Mouse (Mus musculus) testis, adult 2 months (tissue): ENCODE results near the gene Fez1. TPM values are rescaled to one million over a fixed set of nuclear protein-coding genes. Genes with fewer than 3 reads are reported as not detected.

Source experiments
- H3K27ac ChIP-seq: fragments of 200-500 bp; 2 replicates; pipeline ENCODE4 v1.5.1; 2012; ENCODE audit warnings: low read depth, low read length; ENCODE audit not compliant: control insufficient read depth, insufficient read depth
- H3K27me3 ChIP-seq: fragments of 200-500 bp; 2 replicates; pipeline ENCODE4 v1.6.1; 2012; ENCODE audit warnings: mild to moderate bottlenecking, low read length, moderate library complexity; ENCODE audit not compliant: control insufficient read depth, insufficient read depth
- H3K36me3 ChIP-seq: fragments of 200-500 bp; 2 replicates; pipeline ENCODE4 v1.6.1; 2012; ENCODE audit warnings: mild to moderate bottlenecking, low read length; ENCODE audit not compliant: control insufficient read depth, insufficient read depth
- H3K4me1 ChIP-seq: fragments of 200-500 bp; 2 replicates; pipeline ENCODE4 v1.6.1; 2012; ENCODE audit warnings: low read length; ENCODE audit not compliant: control insufficient read depth, insufficient read depth
- H3K4me3 ChIP-seq: fragments of 200-500 bp; 2 replicates; pipeline ENCODE4 v1.5.1; 2012; ENCODE audit warnings: low read depth, mild to moderate bottlenecking, low read length, moderate library complexity, mixed read lengths; ENCODE audit not compliant: control insufficient read depth
- CTCF ChIP-seq: fragments of 200-500 bp; IDR thresholded peaks from 2 replicates; pipeline ENCODE4 v1.5.1; 2012; ENCODE audit warnings: low read depth, mild to moderate bottlenecking, inconsistent platforms, low read length, moderate library complexity; ENCODE audit not compliant: control insufficient read depth, insufficient read depth, insufficient replicate concordance
- POLR2A ChIP-seq: fragments of 200-500 bp; IDR thresholded peaks from 2 replicates; pipeline ENCODE4 v1.6.1; 2012; ENCODE audit warnings: low read depth, mild to moderate bottlenecking, inconsistent platforms, low read length, moderate library complexity; ENCODE audit not compliant: control insufficient read depth
- polyA plus RNA-seq: library from polyadenylated mRNA; depleted of rRNA; stranded (reverse); fragments of >200 nt; gene quantifications from 2 replicates; pipeline ENCODE4 v1.2.3, GENCODE M21; 2012; rRNA removed

Gene Fez1
- 5.7 and 7.0 TPM in 2 replicates for polyA plus RNA-seq

GRCm38 (mm10) chr9:36821644-36822000, at the start of gene Fez1:
Gene Fez1, plus strand, starts transcription at chr9:36821864.
- H3K27me3 ChIP-seq = no peaks in the 10 kb centered on the region
- H3K27ac ChIP-seq = peak within 1 kb of the TSS; percentile 3; the same call in 1 of the 2 replicates
- peak within 1 kb of the TSS; percentile 46 for H3K4me3 ChIP-seq
- no peaks in the 10 kb centered on the region for H3K36me3 ChIP-seq
- no peak for TF ChIP-seq CTCF
- no peak for TF ChIP-seq POLR2A
- H3K4me1 ChIP-seq = peaks cover 6% of the 10 kb centered on the region

DNA sequence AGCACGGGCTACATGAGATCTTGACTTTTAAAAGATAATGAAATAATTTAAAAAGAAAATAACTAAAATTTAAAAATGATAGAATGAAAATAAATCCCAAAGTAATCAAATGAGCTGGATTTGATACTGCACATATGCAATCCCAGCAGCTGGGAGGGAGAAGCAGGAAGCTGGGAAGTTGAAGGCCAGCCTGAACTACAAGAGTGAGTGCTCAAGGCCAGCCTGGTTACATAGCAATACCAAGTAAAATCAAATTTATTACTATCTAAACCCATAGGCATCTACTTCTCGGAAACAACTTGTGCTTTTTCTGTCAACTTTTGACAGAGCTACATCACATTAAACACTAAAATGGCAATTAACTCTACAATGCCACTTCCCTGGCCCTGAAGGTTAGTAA, 37.7 kb upstream of the Fez1 start:
- H3K36me3 ChIP-seq = no peaks in the 10 kb centered on the region
- H3K27ac ChIP-seq = no peak overlapping the region
- H3K4me3 ChIP-seq = no peak overlapping the region
- H3K4me1 ChIP-seq = no peaks in the 10 kb centered on the region
- no peak for TF ChIP-seq CTCF
- no peak for TF ChIP-seq POLR2A
- H3K27me3 ChIP-seq = no peaks in the 10 kb centered on the region

- Histone ChIP-seq H3K4me3 (no peak overlapping the region), H3K36me3 (no peaks in the 10 kb centered on the region), H3K27me3 (no peaks in the 10 kb centered on the region), H3K4me1 (peaks cover 4% of the 10 kb centered on the region; the same call in 1 of the 2 replicates), H3K27ac (no peak overlapping the region)
- TF ChIP-seq CTCF (no peak), POLR2A (no peak)
These were observed 29.5 kb upstream of the Fez1 start for GRCm38 (mm10) chr9:36792191-36792590.

- TF ChIP-seq CTCF (no peak), POLR2A (no peak)
- no peaks in the 10 kb centered on the region for H3K27me3 ChIP-seq
- no peak overlapping the region for H3K4me3 ChIP-seq
- no peak overlapping the region for H3K27ac ChIP-seq
- no peaks in the 10 kb centered on the region for H3K36me3 ChIP-seq
- H3K4me1 ChIP-seq = peaks cover 4% of the 10 kb centered on the region; the same call in 1 of the 2 replicates
These were observed 27.2 kb upstream of the Fez1 start for GRCm38 (mm10) chr9:36794487-36794886.

GRCm38 (mm10) chr9:36795556-36795955, 26.1 kb upstream of the Fez1 start:
- Histone ChIP-seq H3K27me3 (no peaks in the 10 kb centered on the region), H3K4me3 (no peak overlapping the region), H3K4me1 (peaks cover 4% of the 10 kb centered on the region; the same call in 1 of the 2 replicates), H3K27ac (no peak overlapping the region), H3K36me3 (no peaks in the 10 kb centered on the region)
- TF ChIP-seq CTCF (no peak), POLR2A (no peak)

DNA sequence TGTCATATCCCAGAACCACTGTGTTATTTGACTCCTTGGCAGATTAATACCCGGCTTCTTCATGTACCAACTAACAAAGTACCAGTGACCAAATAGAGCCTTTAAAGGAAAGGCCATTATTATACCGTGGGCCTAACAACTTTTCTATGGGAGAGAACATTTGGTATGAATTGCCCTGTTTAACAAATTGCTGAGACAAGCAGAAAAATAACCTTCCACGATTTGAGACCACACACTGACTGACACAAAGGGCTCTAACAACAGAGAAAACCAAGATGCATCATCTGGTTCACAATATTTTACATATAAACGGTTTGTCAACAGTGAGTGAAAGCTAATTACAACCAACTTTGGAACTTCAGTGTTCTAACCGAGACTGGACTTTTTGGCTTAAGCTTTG, 25.4 kb upstream of the Fez1 start:
- Histone ChIP-seq H3K4me1 (peaks cover 4% of the 10 kb centered on the region; the same call in 1 of the 2 replicates), H3K27ac (no peak overlapping the region; the same call in 1 of the 2 replicates), H3K4me3 (peak overlapping the region; percentile 84; the same call in 1 of the 2 replicates), H3K27me3 (no peaks in the 10 kb centered on the region), H3K36me3 (no peaks in the 10 kb centered on the region)
- no peak for TF ChIP-seq POLR2A
- no peak for TF ChIP-seq CTCF

GRCm38 (mm10) chr9:36796781-36797555, 24.7 kb upstream of the Fez1 start, which contains the start of gene Ei24:
Gene Ei24, minus strand, starts transcription at chr9:36797393.
- Histone ChIP-seq H3K27me3 (no peaks in the 10 kb centered on the region), H3K36me3 (no peaks in the 10 kb centered on the region), H3K4me1 (peaks cover 4% of the 10 kb centered on the region; the same call in 1 of the 2 replicates), H3K4me3 (peak within 1 kb of the TSS; percentile 84), H3K27ac (peak within 1 kb of the TSS; percentile 65)
- TF ChIP-seq POLR2A (peak; percentile 75), CTCF (no peak)
